Mouse (Mus musculus) Muller cell, postnatal 12 days (primary cell): ENCODE data around the gene Cpxm1.

Experiments
- DNase-seq: peaks from one replicate; pipeline ENCODE4 v3.0.0-alpha.2; 2015; ENCODE audit errors: inconsistent ontology term

Gene Cpxm1

DNA sequence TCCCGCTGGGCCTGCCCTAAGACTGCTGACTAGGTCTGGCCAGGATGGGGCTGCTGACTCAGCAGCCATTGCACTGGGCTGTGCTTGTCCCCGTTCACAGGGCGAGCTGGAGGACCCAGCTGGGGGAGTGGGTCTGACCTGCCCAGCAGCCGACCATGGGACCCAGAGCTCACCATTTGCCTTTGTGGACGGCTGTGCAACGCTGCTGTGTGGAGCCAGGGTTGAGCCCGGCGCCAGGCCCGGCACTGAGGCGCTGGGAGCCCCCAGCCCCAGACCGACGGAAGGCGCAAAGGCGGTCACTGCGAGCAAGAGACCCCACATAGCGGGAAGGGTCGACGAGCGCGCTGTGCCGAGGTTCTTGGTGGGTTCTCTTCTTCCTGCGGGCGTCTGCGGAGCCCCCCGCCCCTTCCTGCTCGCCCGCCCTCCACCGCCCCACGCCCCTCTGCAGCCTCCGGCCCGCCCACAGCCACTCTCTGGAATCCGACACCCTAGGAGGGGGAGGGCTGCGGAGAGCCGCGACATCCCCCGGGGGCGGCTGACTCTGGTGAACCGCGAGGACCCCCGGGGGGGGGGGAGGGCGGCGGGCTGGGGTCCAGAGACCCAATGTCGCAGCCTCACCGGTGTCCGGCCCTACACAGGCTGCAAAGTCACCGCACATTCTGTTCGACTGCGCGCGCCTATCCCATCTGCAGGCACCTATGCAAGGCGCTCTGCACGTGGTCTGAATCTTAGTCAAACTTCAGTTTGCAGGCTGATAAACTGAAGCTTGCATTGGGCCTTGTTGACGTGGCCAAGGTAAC is at the start of gene Cpxm1:
TSS of gene Cpxm1 (minus strand) at position 389 of the 800 bp plus-strand sequence.
- DNase-seq = peak; percentile 47

DNA sequence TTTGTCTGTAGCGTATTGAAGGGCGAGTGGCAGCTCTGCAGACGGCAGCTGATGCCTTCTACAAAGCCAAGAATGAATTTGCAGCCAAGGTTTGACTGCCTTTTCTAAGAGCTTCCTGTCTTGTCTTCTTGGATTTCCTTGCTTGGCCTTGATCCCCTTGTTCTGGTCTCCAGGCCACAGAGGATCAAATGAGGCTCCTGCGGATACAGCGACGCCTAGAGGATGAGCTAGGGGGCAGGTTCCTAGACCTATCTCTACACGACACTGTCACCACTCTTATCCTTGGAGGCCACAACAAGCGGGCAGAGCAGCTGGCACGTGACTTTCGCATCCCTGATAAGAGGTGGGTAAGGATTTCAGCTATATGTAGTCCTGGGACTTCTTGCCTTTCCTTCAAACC is 44.8 kb upstream of the Cpxm1 start:
- DNase-seq = no peak

DNA sequence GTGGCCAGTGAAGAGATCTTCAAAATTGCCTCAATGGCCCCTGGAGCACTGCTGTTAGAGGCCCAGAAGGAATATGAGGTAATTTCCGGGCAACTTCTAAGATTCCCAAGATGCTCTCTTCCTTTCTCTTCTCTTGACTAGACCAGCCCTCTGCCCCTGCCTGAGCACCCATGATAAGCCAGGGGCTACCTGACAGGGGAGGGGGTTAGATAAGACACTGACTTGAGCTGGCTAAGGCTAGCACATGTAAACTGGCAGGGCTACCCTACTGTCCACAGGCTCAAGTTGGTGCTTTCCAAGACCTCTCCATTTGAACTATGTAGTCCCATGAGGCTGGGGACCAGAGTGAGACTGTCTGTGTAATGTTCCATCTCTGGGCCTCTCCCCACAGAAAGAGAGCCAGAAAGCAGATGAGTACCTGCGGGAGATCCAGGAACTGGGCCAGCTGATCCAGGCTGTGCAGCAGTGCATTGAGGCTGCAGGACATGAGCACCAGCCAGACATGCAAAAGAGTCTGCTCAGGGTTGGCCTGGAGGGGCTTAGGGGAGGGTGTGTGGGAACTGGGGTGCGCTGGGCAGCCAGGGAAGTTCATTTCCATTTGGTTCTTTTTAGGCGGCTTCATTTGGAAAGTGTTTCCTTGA is 42.6 kb upstream of the Cpxm1 start:
- DNase-seq = no peak

DNA sequence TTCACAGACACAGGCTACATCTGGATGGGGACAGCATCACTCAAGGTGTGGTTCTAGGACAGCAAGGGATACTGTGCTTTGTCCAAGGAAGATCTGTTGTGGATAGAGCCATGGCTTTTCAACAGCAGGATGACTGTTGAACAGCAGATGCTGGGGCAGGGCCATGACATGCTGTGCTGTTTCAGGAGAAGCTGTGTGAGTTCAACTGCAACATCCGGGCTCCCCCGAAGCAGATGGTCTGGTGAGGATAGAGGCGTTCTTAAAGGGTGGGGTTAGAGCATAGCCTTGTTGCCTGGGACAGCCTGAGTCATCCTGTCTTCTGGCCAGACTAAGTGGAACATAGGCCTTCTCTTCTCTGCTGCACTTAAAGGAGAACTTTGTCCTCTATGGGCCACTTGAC is 41.5 kb upstream of the Cpxm1 start:
- no peak for DNase-seq

DNA sequence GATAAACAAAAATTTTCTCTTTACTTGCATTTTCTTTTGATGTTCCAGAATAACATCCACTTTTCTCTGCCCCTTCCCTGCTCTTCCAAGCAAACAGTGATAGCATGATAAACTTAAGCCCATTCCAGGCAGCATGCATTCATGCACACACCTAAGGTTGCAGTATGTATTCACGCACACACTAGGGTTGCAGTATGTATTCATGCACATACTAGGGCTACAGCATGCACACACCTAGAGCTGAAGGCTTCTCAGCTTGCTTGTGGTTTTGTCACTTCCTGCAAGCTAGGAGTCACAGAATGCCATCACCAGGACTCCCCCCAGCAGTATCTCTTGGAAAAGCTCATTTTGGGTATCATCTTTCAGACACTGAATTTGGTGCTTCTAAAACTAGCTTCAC is 39.4 kb upstream of the Cpxm1 start:
- no peak for DNase-seq

DNA sequence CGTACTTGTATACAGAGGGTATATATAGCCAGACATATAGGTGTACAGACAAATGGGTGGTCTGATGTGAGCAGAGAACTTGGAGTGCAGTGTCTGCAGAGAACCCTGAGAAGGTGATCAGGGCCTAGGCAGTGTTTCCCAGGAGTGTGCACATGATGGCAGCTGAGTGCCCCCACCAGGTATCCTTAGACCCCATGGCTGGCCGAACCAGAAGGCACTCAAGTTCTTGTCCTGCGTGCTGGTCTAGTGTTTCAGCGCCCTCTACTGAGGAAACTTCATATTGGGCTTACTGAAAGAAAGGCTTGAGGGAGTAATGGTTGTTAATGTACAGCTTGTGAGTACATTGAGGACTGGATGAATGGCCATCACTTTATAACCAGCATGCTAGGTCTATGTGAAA is 35.8 kb upstream of the Cpxm1 start:
- no peak for DNase-seq

DNA sequence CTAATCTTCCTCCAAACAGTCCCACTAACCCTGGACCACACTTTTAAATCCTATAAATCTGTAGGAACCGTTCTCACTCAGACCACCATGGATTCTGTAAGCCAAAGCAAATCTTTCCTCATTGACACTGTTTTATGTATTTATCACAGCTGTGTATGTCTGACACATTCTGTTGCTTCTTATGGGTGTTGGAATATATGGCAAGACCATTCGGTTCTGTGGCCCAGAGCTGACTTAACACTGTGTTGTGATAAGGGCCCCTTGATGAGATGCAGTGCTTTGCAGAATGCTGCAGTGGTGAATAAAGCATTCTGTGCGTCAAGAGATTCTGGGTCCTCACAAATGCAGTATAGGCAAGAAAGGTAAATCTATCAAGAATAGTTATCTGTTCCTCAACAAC is 34.8 kb upstream of the Cpxm1 start:
- DNase-seq = no peak

DNA sequence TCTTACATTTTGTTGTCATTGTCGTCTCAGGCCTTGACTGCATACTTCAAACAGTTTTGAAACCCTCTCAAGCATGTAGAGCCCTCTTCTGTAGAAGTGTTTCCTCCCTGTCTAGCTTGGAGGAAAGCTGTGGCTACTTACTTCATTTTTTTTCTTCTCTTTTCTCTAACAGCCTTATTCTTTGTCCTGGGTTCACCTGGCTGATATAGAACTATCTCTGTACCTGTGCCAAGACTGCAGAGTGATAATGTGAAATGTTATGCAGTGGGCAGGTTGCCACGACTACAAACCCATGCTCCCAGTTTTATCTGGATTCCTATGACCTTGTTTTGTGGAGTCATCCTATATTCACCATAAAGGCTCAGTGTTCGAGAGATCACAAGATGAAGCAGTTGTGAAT is 33.1 kb upstream of the Cpxm1 start:
- DNase-seq = no peak

DNA sequence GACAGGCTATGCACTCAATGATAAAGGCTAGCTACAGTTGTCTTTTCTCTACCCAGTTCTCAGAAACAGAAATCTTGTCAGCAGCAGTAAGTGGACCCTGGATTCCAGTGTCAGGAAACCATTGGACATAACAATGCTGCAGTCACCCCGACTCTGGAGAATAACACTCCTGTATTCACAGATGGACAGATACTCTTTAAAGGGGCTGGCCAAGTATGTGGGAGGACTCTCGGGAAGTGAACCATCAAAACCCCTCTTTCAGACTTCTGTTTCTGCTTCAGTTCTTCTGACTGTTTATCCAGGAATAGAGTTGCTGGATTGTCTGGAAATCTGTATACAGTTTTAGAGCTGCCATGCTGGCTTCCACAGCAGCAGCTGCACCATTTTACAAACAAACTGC is 32.5 kb upstream of the Cpxm1 start:
- DNase-seq = no peak

DNA sequence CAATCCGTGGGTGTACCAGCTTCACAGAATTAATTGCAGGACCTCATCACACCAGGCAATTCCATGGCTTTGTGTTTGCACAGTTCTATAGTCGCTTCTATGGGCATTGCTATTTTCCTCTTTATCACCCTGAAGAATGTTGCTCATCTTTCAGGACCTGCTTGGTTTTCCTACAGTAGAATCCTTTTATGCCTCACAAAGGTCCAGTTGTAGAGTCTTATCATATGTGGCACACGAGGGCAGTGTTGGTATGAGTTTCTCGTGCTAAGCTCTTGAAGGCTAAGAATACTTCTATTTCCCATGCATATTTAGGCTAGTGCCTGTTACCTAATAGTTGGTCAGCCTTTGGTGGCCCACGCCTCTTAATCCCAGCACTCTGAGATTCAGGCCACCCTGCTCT is 27.7 kb upstream of the Cpxm1 start:
- DNase-seq = peak; percentile 31

DNA sequence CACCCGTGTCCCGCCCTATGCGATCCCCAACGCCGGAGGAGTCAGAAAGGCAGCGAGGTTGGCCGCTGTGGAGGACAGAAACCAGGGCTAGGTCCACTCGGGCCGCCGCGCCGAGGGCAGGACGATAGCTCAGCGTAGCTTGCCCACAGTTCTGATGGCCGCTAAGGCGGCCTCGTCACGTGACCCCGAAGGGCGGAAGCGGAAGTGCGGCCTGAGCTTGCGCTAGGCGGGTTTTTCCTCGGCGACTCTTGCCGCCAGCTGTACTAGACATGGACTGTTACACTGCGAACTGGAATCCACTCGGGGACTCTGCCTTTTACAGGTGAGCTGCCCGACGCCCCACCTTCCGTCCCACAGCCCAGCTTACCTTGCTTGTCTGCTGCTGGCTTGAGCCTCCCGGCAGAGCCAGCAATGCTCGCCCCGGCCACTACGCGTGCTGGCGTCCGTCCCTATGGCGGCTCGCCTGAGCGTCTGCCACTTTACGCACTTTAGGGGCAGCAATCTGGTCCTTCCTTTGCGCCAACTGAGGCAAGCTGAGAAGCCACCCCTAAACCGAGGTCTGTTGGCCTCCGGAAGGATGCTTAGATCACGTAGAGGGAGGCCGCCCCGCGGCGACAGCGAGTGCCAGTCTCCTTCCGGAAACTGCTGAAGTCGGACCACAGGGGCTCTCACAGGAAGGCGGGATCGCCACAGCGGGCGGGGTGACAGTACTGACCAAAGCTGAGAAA is 26.9 kb upstream of the Cpxm1 start, which contains the start of the genes Vps16 and Pced1a:
TSS of gene Vps16 (plus strand) at position 214 of the 728 bp plus-strand sequence.
TSS of gene Pced1a (minus strand) at position 576 of the 728 bp plus-strand sequence.
- peak; percentile 93 for DNase-seq

DNA sequence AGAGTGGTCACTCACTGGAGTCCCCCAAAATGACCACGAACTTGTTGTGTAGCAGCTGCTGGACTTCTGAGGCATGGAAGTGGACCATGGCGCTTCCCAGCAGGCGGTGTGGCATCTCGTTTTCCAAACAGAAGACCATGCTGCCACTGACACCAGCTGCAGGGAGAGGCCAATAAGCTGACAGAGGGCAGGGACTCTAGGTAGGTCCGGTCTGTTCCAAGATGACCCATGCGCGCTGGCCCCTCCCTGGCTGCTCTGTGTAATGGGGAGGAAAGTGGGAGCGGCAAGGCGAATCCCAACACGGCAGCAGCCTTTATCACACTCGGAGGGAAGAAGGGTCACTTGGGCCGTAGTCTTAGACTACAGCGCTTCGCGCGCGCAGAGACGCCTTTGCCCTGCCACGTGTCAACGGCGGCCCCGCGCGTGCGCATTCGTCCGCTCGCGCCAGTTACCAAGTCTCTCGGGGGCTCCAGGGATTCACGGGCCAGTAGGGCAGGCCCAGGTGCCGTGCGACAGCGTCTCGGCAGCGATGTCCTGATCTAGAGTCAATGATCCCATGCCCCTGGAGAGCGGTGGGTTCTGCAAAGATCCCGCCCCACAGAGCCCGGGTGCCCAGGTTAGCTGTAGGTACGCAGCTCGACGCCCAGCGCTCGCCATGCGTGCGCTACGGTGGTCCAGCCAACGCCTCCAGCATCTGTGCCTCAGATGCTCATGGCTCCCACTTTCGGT is 26.2 kb upstream of the Cpxm1 start:
- DNase-seq = peak; percentile 80

DNA sequence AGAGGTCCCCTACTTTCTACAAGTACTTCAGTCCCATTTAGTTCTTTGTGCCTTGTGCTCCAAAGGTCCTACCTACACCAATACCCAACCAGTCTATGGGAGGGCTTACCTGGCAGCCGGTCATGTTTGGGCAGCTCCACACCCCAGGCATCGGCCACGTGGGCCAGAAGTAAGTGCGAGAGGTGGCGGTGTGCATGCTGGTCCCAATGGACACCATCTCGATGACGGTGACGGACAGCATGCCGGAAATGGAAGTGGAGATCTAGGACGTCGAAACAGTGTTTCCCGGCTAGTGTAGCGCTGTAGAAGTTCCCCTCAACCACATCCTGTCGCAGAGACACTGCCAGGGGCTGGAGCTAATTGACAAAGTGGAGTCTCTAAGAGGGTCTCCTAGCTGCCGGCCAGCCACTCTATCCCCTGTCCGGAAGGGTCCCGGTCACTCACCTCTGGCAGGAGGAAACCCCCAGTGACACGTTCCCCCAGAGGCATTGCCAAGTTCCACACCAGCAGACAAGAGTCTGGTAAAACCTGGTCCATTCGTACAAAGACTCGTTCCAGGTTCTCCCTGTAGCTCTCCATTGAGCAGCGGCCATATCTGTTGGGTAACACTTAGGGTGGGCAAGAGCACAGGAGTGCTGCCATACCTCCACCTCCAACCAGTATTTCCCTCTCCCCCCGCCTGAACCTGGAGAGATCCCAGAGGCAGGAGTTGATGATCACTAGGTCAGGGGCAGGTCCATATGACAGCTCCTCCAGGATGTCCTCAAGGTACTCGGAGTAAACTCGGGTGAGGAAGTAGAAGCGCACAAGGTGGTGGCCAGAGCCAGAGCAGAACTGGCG is 24.6 kb upstream of the Cpxm1 start:
- no peak for DNase-seq

DNA sequence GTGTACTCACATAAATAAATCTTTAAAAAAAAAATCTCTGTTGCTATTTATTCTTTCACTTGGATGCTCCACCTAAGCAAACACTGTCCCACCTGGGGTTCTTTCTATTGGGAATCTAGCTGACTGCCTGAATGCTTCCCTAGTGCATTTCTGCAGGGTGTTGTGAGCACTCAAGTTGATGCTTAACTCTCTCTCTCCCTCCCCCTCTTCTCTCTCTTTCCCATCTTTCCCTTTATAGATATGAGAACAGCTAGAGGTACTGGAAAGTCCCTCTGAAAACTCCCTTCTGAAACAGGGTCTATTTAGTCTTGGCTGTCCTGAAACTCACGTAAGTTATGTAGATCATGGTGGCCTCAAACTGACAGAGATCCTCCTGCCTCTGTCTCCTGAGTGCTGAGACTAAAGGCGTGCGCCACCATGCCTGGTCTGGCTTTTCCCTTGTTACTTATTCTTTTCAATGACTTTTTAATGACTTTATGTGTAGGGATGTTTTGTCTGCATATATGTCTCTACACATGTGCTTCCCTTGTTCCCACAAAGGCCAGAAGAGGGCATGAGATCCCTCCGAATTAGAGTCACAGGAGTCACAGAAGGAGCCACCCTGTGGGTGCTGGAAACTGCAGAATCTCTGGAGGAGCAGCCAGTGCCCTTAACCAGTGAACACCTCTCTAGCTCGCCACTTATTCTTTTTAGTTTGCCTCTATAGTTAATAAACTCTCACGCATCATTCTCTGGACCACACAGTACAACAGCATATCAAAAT is 16.9 kb upstream of the Cpxm1 start:
- no peak for DNase-seq

DNA sequence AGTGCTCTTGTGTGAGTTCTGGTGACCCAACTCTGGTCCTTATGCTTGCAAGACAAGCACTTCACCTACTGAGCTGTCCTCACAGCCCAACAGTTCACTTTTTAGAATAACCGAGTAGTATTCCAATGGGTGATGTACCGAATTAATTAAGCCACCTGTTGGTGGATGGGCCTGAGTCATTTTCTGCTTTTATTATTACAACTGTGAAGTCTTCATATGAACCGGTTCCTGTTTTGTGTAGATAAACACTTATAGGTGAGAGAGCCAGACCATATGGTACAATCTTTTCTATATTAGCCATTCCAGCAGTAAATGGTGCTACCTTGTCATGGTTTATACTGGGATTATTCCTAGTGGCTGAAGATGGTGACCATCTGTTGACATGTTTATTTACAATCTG is 15.4 kb upstream of the Cpxm1 start:
- DNase-seq = no peak

DNA sequence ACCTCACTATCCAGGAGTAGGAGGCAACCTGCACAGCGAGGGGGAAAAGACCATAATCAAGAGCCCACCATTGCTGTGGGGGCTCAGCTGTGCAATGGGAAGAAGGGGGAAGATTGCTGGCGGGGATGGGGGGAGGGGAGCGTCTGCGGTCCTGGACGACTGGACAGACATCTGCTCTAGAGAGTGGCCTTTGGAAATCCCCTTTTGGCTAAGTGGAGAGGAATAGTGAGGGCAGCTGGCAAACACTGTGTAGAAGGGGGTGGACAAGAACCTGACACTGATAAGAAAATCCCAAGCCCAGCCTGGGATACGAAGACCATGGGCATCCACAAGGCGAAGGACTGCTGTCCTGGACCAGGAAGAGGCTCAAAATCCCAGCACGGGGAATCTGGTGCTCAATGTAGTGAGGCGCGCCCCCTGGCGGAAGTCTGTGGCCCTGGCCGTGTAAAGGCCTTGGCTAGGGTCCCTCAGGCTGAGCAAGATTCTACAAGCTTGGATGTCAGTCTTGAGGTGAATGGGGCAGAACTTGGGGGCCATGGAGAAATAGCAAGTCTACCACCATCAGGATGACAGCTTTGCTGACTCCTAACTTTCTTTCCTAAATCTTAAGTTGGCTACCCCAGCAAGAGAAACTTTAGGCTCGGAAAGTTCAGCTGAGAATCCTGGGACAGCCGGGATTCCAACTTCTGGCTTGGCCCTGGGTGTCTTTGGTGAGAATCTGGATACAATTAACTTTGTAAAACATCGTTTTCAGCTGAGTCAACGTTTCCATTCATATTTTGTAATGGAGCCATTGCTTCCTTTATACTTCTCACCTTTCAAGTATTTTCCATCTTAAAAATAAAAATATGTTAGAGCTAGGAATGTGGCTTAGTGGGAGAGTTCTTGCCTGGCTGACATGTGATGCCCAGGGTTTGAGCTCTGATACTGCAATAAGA is 14.5 kb upstream of the Cpxm1 start:
- peak; percentile 79 for DNase-seq

DNA sequence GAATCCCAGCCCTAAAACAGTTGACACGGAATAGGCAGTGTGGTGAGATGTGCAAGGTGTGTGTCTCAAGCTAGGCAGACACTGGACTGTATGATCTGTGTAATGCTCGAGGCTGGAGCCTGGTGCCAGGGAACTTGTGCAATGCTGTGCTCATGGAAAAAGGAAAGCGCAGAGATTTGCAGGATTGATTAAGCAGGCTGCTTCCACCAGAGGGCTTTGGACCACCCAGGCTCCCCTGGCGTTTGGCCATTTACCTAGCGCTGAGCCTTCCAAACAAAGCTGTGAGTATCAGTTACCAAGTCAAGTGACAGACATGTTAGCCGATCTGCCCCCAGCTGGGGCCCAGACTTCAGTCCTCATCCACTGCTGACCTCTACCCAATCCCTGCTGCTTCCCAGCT is 10.8 kb upstream of the Cpxm1 start:
- DNase-seq = no peak

DNA sequence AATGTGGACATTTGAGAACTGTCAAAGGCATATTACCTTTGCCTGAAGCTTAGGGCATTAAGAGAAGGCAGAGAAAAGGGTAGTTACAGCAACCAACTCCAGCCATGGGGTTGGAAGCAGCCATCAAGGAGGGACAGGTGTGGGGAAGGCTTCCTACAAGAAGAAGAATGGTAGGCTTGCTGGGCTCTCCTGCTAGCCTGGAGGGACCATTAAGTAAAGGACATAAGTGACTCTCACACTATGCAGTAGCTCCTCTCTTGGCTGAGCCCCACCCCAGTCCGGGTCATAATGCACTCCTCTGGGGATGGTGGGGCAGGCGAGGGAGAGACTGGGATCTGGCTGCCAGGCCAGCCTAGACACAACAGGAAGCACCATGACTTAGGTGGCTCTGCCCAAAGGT is 8.8 kb upstream of the Cpxm1 start, which contains the start of gene Tmem239:
TSS of gene Tmem239 (plus strand) at position 301 of the 400 bp plus-strand sequence.
- no peak for DNase-seq

DNA sequence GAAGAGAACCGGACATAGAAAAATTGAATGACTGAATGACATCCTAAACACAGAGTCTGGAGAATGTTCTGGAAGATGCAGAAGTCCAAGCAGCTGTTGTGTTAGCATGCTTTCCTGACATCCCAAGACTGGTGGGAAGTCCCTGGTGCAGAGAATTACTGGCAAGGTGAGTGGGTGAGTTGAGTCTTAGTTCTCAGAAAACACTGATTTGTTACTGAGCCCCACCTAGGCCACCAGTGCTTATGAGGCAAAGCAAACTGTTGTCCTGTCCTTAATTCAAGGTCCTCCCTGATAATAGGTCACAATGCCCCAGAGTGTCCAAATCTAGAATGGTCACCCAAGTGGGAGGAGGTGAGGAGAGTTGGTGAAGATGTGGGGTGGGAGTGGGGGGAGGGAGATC is 7.6 kb upstream of the Cpxm1 start, which contains the start of the genes Gm28372 and 1700020A23Rik:
TSS of gene Gm28372 (plus strand) at position 301 of the 400 bp plus-strand sequence.
TSS of gene 1700020A23Rik (plus strand) at position 321 of the 400 bp plus-strand sequence.
- no peak for DNase-seq
